Mouse (Mus musculus): ENCODE data around the gene Vps11.

- TF ChIP-seq CTCF (IDR thresholded peaks at IDR 0.05; ENCODE audit: low read depth) (no peak), EP300 (IDR thresholded peaks at IDR 0.05; ENCODE audit: low read depth) (no peak)
These were observed 35.6 kb downstream of the Vps11 start, which contains the start of gene Dpagt1 for GRCm38 (mm10) chr9:44325768-44326370.
